In the genomic region with DNA sequence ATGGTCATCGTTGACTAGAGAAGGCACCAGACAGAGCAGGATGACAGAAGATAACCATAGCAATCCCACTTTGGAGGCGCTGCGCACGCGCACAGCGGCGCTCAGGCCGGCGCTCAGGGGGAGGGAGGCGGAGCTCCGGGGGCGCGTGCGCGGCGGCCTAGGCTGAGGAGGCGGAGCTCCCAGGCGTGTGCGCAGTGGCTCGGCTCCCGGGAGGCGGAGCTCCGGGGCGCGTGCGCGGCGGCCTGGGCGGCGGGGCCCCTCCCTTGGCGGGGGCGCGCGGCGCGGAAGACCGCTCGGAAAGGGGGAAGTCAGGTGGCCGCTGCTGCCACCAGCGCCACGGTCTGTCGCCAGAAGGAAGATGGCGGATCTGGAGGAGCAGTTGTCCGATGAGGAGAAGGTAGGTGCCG, we compare ENCODE assay signal across 8 mouse cellular contexts. TPM values are rescaled to one million over a fixed set of nuclear protein-coding genes. Genes with fewer than 3 reads are reported as not detected.
DNase-seq lines count a peak whose midpoint lies in the region; ATAC-seq and TF ChIP-seq lines count a peak whose summit lies in the region.

No protein-coding gene starts in this region.

- WGBS in hindbrain, embryonic 15.5 days = under 1% methylated on average over 37 of the region's 45 CpGs

- peak overlapping the region; percentile 59 for H3K4me2 ChIP-seq in hindbrain, embryonic 15.5 days

- no peaks in the 10 kb centered on the region for H3K27me3 ChIP-seq in Patski
- no peaks in the 10 kb centered on the region for H3K27me3 ChIP-seq in hindbrain, embryonic 15.5 days

- no peaks in the 10 kb centered on the region for H3K36me3 ChIP-seq in hindbrain, embryonic 15.5 days

- in situ Hi-C loops in Patski (cut with MboI; ENCODE audit: low pct_unique_long_range_greater_than_20kb) = no loop called here

- POLR2A ChIA-PET in Patski (lab: Charles Lee) = interaction anchor here (1.1 kb wide), 1 partner anchor 10 kb away, joined by 5 read pairs; no protein-coding TSS in a partner anchor

- H3K9ac ChIP-seq in hindbrain, embryonic 15.5 days = peak overlapping the region; percentile 96

- peak; percentile 48 for DNase-seq in Patski (ENCODE audit: low read depth, low spot score)
- DNase-seq in cerebellum, postnatal 14 days = peak; percentile 97 to 98
- peak; percentile 82 to 85 for DNase-seq in frontal cortex, postnatal 25 days (ENCODE audit: low spot score in 2 of 2)
- DNase-seq in left cerebral cortex, adult 11 months (ENCODE audit: low spot score) = peak; percentile 94
- peak; percentile 97 to 98 for DNase-seq in lung, postnatal 4 days
- DNase-seq in retina, postnatal 7 days (ENCODE audit: low read depth, low spot score) = peak; percentile 93
- peak; percentile 93 for DNase-seq in urinary bladder, adult 2 months (ENCODE audit: low spot score)

- CTCF ChIA-PET in Patski (lab: Charles Lee) = no interaction called here

- peak overlapping the region; percentile 97 for H3K27ac ChIP-seq in hindbrain, embryonic 15.5 days (replicated peaks)

- H3K4me1 ChIP-seq in hindbrain, embryonic 15.5 days (replicated peaks) = peaks cover 15% of the 10 kb centered on the region

- no peaks in the 10 kb centered on the region for H3K9me3 ChIP-seq in hindbrain, embryonic 15.5 days

- ATAC-seq in Patski = peak; percentile 84
- peak; percentile 97 for ATAC-seq in hindbrain, embryonic 15.5 days (ENCODE audit: low FRiP score, low read depth)

- TF ChIP-seq CTCF in Patski (IDR thresholded peaks at IDR 0.05) = no peak

- peak overlapping the region; percentile 93 for H3K4me3 ChIP-seq in hindbrain, embryonic 15.5 days

RNA-seq across cellular contexts. Expression of gene Capza2, which starts 0.7 kb away (rescaled TPM):
- 185 TPM for polyA plus RNA-seq in Patski (2021)
- 236 and 241 TPM in 2 replicates for polyA plus RNA-seq in hindbrain, embryonic 15.5 days (2015; fragmentation: Nextera tagmentation; extraction: Ambion mirVana)
- 140 and 146 TPM in 2 replicates for polyA plus RNA-seq in urinary bladder, adult 2 months (2012; rRNA removed)

RNA-seq across cellular contexts. Expression of gene St7, which starts 56.0 kb away (rescaled TPM):
- polyA plus RNA-seq in Patski (2021) = 23.1 TPM
- polyA plus RNA-seq in hindbrain, embryonic 15.5 days (2015; fragmentation: Nextera tagmentation; extraction: Ambion mirVana) = 49.1 and 54.8 TPM in 2 replicates
- 28.5 and 33.4 TPM in 2 replicates for polyA plus RNA-seq in urinary bladder, adult 2 months (2012; rRNA removed)

Comparison
In these comparisons a context has a peak if more than half of its experiments do, and no peak if none do; other contexts are left out.
1. Peak in every context shown above with its lines: DNase-seq, ATAC-seq, H3K4me3 ChIP-seq and H3K27ac ChIP-seq.